Mouse (Mus musculus) ES-E14 (cell line): Measurements from ENCODE around the gene Fam173b.
A peak's percentile ranks its signal among the peaks of the same experiment; 100 is the strongest.

Source experiments
- CHD2 ChIP-seq: IDR thresholded peaks from 2 replicates; pipeline ENCODE4 v1.6.1; 2014; ENCODE audit warnings: mild to moderate bottlenecking, low read depth, low read length, inconsistent platforms
- HCFC1 ChIP-seq: IDR thresholded peaks from 2 replicates; pipeline ENCODE4 v1.6.1; 2012; ENCODE audit warnings: low read length, inconsistent platforms, borderline replicate concordance; ENCODE audit not compliant: insufficient read depth
- MAFK ChIP-seq: IDR thresholded peaks from 2 replicates; pipeline ENCODE4 v1.6.1; 2014; ENCODE audit warnings: mild to moderate bottlenecking, low read depth, low read length, inconsistent platforms; ENCODE audit not compliant: insufficient read depth
- ZC3H11A ChIP-seq: IDR thresholded peaks from 2 replicates; pipeline ENCODE4 v1.6.1; 2012; ENCODE audit warnings: low read depth, mild to moderate bottlenecking, inconsistent platforms, low read length, borderline replicate concordance
- ZNF384 ChIP-seq: IDR thresholded peaks from 2 replicates; pipeline ENCODE4 v1.6.1; 2012; ENCODE audit warnings: low read depth, low read length, inconsistent platforms

DNA sequence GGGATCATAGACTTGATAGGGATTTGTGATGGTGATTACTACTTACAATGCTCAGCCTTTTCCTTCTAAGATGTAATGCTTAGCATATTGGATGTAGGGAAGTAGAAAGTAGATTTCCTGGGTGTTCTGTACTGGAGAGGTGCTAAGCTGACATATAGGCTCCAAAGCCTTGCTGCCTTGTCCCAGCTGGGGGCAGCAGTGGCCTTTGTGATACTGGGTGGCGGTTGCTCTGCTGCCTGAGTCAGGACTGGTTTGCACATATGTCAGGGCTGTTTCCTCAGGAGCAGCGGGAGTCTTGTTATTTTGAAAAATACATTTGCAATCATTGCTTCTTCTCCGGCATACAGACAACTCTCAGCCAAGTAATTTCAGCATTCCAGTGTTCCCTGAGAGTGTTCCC lies 9.4 kb downstream of the Fam173b start:
- no peak for TF ChIP-seq MAFK
- TF ChIP-seq ZC3H11A, result peak; percentile 34; the same call in 1 of the 2 replicates
- TF ChIP-seq CHD2, result no peak
- no peak for TF ChIP-seq HCFC1
- no peak for TF ChIP-seq ZNF384
